Mouse (Mus musculus) right cerebral cortex, postnatal 25 days (tissue): ENCODE measurements around the gene Itih4.

Experiments
- DNase-seq: peaks from one replicate; pipeline ENCODE4 v3.0.0; 2022

Itih4 gene

DNA sequence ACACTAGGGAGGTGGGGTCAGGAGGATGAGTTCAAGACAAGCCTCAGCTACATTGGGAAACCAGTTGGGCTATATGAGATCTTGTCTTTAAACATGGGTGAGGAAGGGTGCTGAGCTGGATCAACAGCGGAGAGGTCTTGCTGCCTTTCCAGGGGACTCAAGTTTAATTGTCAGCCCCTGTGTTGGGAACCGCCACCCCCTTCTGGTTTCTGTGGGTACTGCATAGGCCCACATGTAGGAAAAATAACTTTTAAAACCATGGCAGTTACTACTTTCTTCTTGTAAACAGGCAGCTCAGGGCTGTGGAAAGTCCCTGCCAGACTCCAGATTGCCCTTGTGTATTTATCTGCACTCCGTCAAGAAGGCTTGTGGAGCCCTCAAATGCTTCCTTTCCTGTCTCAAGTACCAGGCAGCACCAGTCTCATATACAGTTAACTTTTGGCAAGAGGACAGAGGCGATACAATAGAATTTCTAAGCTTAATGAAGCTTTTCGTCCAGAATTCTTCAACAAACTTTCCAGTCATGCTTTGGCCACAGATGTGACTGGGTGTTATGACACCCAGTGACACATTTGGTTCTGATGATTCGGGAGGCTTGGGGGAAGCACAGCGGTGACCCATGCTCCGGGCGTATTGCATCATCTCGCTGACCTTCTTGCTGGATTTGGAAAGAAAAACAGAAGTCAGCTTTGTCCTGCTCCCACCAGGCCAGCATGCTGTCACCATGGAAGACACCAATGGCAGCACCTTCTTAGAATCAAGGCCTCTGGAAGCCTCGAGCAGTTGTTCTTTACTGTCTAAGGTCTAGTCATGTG lies 57.8 kb downstream of the Itih4 start:
- peak; percentile 46 for DNase-seq

DNA sequence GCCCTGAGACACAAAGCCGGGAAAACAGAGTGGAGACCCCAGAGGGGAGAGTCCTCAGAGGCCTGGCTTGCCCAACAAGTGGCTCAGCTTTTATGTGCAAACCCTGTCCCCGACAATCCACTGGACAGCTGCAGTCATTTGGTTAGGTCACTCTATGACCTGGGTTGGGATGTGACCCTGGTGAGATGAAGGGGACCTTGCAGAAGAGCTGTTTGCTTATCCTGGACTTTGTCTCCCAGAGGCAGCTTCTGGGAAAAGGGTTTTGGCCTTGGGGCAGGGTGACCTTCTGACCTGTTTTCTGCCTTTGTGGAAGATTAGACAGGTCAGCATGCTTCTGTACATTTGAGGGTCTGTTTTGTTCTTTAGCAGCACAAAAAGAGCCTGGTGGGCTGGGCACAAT lies 58.5 kb downstream of the Itih4 start:
- DNase-seq, result no peak

DNA sequence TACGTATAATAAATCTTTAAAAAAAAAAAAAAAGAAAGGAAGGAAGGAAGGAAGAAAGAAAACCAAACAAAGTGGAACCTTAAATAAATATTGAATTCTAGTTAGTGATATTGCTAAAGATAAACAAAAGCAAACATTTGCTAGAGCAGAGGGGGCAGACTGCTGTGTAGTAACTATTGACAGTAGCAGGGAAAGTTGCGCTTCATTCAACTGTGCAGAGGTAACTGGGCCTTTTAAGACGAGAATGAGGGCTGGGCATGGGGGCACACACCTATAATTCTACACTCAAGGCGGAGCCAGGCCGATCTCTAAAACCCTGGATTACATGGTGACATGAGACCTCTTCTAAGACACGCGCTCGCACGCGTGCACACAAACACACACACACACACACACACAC lies 63.7 kb downstream of the Itih4 start:
- DNase-seq, result no peak

DNA sequence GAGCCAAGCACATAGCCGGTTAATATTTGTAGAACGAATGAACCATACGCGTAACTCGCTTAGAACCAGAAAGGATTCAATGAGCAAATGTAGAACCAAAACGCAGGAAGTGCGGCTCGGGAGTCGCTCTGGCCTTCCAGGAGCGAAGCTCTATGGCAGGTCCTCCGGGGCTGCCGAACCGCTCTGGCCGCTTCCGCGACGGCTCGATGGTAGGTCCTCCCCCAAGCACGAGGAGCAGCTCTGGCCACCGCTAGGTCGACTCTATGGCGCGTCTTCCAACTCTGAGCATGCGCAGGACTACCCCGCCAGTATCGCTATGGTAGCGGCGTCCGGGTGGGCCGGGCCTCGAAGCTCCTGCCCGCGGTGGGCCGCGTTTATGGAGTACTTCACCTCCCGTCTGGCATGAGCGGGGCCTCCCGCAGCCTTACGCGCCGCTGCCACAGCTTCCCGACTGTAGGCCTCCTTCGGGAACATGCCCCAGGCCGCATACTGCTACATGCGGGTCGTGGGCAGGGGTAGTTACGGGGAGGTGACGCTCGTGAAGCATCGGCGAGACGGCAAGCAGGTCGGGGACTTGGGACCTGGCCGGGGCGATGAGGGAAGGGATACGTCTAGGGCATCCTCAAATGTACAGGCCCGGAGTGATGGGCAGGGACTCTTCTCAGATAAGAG lies 65.0 kb downstream of the Itih4 start, which contains the start of gene Nek4:
TSS of gene Nek4 (plus strand) at position 224 of the 672 bp plus-strand sequence.
- peak; percentile 97 for DNase-seq
